Mouse (Mus musculus): ENCODE results near the gene Arsg.
A peak's percentile ranks its signal among the peaks of the same experiment; 100 is the strongest.

DNA sequence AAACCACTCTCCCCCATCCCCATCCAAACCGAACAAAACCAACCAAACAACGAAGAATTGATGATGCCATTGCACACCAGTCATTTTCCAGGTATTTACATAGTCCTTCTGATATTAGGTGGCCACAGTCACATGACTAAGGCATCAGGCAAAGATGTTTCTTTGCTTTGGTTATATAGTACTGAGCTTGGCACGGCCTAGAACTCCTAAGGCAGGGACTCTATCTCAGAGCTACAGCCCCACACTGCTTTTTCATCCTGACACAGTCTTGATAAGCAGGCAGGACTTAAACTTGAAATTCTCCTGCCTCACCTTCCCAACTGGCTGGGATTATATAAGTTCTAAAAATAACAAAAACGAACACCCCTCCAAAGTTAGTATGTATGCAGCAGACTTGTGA is 8.1 kb upstream of the Arsg start:
- TF ChIP-seq CTCF (conservative IDR thresholded peaks at IDR 0.05 in 1 of 2, IDR thresholded peaks at IDR 0.05 in 1 of 2; ENCODE audit: low read depth in 2 of 2, low read length in 2 of 2) (no peak), ELF1 (IDR thresholded peaks at IDR 0.05; ENCODE audit: low read depth, low read length) (no peak), POLR2A (IDR thresholded peaks at IDR 0.05; ENCODE audit: low read depth, low read length) (no peak), MEF2A (IDR thresholded peaks at IDR 0.05; ENCODE audit: borderline replicate concordance, low read depth, low read length) (no peak), RCOR1 (conservative IDR thresholded peaks at IDR 0.05; ENCODE audit: low read depth, low read length) (no peak), JUN (IDR thresholded peaks at IDR 0.05; ENCODE audit: insufficient read depth, low read depth, low read length) (0 out of 2 replicates have a peak, but pooled peaks have one; percentile 2), ZC3H11A (IDR thresholded peaks at IDR 0.05; ENCODE audit: low read depth, low read length) (no peak), POLR2AphosphoS2 (IDR thresholded peaks at IDR 0.05; ENCODE audit: low read depth, low read length) (0 out of 2 replicates have a peak, but pooled peaks have one; percentile 29), USF2 (conservative IDR thresholded peaks at IDR 0.05; ENCODE audit: low read depth, low read length) (no peak), CHD1 (IDR thresholded peaks at IDR 0.05; ENCODE audit: low read depth, low read length) (no peak), HCFC1 (IDR thresholded peaks at IDR 0.05; ENCODE audit: low read depth, low read length) (no peak), MYC (IDR thresholded peaks at IDR 0.05; ENCODE audit: low read depth, low read length) (no peak), NELFE (IDR thresholded peaks at IDR 0.05; ENCODE audit: low read depth, low read length) (no peak)

Data from CH12.LX (cell line).